Mouse (Mus musculus) frontal cortex, adult 2 months (tissue): Measurements from ENCODE around the gene Farp1. TPM values are rescaled to one million over a fixed set of nuclear protein-coding genes. Genes with fewer than 3 reads are reported as not detected.

Experiments
- DNase-seq, 2 experiments: peaks; one replicate each; pipeline ENCODE4 v3.0.0; 2022; ENCODE audit warnings: low spot score in 1 of 2; ENCODE audit errors: extremely low spot score in 1 of 2
- polyA plus RNA-seq: library from polyadenylated mRNA; depleted of rRNA; stranded (reverse); fragments of >200 nt; gene quantifications from 2 replicates; pipeline ENCODE4 v1.2.3, GENCODE M21; 2012

The Farp1 gene
- polyA plus RNA-seq, 1 experiment, result 69.9 TPM

DNA sequence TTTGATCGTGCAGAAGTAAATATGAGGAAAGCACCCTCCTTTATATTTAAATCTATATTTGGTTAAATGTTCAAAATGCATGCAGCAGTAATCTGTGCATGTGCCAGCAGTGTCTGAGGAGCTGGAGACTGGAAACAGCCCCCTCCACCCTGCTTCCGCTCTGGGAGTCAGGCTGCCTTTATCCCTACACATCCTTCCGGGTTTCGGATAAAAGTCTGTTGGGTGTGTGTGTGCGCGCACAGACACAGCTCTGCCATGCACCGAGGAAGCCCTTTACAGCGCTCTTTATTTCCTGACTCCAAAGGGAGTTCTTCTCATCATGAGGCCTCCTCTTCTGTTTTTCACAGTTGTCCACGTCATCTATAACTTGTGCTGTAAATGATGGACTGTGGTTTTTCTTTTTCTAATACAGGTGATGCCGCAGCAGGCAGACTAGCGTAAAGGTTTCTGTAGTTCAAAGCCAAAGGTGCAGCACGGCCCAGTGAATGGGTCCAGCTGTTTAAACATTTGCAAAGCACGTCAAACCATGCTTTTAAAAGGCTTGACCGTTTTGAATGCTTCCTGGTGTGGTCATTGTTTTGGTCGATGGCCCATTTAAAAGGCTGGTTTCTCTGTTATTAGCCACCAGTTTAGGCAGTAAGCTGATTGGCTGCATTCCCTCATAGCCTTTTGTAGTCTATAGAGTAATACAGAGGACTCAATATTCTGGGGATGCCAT lies 172.6 kb downstream of the Farp1 start:
- DNase-seq, result no peak

DNA sequence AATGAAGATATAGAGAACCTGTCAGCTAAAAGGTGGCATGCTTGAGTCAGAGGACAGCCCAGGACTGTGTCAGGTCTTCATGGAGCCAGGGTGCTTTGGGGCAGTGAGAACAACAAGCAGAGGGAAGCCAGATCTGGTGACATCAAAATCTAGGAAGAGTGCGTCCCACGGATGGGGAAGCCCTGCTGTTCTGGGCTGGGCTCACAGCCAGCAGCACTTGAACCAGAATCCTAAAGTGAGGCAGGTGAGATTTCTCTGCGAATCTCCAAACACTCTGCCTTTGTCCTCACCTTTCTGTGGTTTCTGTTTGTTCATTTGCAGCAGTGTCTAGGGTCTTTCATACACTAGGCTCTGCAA lies 173.1 kb downstream of the Farp1 start:
- DNase-seq, result no peak

DNA sequence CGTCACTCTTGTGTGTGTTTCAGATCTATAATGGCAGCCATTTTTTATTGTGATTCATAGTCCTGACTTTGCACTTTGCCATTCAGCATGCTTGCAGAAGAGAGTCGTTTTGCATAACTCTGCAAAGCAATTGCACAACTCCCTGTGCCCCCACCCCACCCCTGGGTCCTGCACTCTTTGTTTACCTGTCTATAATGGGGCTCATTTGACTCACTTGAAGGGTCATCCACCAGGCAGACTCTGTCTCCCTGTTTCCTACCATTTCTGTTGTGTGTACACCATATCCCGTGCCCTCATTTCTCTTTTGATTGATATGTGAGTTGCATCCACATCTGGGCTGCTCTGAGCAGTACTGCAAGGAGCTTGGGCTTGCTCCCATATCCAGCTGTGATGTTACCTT lies 175.3 kb downstream of the Farp1 start:
- DNase-seq, result no peak

DNA sequence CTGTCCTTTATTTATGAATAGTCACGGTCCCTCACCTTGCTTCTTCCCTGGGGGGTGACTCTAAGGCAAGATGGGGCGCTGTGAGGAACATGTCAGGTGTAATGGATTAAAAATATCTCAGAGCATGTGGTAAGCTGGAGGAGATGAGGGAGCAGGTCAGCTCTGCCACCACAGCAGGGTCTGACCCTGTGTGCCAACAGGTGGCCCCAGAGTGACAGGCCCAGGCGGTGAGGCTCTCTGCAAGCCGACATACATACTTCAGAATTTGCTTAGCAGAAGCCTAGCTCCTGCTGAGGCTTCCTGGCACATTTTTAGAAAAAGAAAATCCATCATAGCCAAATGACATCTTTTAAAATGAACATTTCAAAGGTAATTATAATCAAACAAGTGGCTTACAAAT lies 178.7 kb downstream of the Farp1 start:
- no peak for DNase-seq

DNA sequence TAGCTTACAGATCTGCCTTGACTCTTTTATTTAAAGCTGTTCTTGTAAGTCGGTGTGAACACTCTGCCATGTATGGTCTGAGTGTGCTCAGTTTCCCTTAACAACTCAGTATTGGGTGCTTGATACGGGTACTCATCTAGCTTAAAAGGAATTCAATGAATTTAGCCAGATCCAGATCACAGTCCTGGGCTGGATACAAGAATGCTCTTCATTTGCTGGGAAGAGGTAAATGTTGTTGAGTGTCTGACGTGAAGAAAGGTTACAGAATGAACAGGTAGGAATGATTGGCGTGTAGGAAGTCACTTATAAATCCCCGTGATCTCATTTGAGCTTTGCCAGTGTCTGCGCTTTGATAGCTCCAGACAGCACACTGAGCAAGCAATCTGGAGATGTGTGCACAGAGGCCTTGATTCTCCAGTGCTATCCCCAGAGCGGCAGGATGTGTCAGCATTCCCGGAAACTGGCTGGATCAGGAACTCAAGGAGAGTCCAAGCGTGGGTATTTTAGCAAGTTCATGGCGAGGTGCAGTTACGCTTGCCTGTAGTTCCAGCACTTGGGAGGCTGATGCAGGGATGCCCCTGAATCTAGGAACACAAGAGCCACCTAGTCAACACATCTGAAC lies 179.7 kb downstream of the Farp1 start:
- peak in 1 of 2 experiments; percentile 45 for DNase-seq

DNA sequence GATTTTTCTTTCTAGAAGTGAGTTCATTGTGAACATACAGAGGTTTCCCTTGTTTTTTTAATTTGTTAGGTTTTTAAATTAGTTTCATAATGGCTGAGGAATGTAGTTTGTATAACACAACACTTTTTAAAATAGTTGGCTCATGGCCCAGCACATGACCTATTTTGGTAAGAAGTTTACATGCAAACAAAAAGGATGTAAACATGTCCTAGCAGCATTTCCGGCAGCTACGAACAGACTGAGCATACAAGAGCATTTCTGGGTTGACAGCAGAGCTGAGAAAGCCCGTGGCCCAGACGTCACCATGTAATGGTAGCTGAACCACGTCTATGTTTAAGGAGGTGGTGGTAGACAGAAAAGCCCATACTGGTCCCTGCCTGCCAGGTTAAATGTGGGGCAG lies 180.8 kb downstream of the Farp1 start:
- no peak for DNase-seq

DNA sequence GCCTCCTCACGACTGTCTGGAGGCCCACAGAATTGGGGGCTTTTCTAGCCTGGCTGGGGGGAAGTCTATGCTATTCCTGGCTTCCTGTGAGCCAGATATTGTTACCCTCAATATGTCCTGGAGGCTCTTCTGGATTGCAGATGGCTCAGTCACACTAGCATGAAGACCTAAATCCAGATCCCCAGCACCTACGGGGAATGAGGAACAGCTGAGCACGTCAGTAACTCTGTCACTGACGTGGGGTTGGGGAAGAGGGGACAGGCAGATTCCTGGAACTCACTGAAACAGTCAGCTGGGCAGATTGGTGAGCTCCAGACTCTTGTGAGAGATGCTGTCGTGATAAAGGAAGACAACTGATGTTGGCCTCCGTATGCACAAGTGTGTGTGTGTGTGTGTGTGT lies 181.7 kb downstream of the Farp1 start:
- no peak for DNase-seq

DNA sequence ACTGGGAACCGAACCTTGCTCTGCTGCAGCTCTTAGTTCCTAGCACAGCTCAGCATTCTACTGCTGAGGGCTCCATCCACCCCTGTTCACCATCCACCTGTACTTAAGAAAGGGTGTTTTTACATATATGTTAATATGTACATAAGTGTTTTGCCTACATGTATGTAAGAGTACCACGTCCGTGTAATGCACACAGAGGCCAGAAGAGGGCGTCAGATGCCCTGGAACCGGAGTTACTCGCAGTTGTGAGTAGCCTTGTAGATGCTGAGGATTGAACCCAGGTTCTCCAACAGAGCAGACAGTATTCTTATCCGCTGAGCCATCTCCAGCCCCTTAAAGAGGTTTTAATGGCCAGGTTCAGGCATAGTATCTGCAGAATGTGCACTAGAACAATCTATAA lies 183.6 kb downstream of the Farp1 start:
- no peak for DNase-seq

DNA sequence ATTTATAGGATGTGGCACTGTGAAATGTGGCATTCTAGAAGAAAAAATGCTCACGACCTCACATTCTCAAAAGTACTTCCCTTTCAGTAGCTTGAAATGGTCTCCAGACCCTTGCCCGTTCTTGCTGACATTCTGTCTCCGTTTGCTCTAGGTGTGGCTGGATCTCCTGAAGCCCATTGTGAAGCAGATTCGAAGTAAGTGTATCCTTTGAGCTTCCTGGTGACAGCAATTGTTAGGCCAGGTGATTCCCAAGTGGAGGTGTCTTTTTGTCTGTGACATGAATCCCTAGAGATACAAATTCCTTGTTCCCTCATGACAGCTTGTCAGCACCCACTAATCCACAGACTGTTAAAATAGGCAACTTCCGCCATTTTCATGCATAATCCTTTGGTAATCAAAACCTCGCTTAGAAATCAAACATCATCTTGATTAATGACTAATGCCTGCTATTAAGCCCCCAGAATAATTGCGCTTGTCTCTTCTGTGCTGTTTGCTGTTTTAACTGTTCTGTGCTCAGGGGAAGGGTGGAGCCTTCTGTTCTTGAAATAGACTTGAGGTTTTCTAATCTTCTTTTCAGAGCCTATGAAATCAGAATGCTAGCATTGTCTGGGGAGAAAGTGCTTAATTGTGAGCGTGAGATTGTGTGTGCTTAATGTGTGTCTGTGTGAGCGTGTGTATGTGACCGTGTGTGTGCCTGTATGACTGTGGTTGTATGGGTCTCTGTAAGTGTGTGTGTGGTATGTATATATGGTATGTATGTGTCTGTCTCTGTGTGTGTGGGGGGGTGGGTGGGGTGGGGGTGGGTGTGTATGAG lies 184.4 kb downstream of the Farp1 start:
- DNase-seq, result no peak

DNA sequence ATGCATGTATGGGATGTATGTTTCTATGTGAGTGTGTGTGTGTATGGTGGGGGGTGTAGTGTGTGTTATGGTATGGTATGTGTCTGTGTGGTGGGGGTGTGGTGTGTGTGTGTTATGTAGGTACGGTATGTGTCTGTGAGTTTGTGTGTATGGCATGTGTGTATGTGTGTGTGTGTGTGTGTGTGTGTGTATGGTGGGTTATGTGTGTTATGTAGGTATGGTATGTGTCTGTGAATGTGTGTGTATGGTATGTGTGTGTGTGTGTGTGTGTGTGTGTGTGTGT lies 185.0 kb downstream of the Farp1 start:
- DNase-seq, result no peak

DNA sequence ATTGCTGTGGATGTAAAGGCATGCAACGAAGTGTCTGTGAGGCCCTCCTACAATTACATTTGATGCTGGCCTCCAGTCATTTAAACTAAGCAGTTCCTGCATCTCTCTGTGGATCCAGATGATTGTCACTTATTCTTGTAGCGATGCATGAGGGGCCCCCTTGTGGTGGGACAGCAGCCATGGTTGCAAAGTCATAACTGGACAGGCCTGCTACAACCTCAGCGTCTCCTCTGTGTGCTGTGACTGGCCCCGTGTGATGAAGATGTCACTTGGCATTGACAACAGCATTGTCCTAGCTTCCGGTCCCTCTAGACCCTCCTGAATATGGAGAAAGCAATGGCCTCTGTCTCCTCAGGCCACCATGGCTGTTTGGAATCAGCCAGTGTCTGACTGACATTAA lies 185.7 kb downstream of the Farp1 start:
- DNase-seq, result peak in 1 of 2 experiments; percentile 62

DNA sequence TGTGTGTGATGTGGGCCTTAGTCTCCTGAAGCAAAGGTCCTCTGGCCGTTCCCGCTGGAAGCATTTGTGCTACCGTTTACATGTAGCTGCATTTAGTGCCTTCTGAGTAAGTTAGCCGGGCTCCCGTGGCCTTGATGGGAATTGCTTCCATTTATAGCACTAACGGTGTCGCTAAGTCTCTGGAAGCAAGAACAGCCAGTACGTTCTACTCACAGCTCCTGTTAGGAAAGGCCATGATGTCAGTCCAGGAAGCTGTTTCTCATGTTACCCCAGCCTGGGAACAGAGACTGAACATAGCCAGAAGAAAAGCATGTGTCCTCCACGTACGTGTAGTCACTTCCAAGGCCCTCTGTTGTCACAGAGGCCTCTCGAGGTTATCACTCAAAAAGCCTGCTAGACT lies 190.8 kb downstream of the Farp1 start:
- DNase-seq, result no peak

DNA sequence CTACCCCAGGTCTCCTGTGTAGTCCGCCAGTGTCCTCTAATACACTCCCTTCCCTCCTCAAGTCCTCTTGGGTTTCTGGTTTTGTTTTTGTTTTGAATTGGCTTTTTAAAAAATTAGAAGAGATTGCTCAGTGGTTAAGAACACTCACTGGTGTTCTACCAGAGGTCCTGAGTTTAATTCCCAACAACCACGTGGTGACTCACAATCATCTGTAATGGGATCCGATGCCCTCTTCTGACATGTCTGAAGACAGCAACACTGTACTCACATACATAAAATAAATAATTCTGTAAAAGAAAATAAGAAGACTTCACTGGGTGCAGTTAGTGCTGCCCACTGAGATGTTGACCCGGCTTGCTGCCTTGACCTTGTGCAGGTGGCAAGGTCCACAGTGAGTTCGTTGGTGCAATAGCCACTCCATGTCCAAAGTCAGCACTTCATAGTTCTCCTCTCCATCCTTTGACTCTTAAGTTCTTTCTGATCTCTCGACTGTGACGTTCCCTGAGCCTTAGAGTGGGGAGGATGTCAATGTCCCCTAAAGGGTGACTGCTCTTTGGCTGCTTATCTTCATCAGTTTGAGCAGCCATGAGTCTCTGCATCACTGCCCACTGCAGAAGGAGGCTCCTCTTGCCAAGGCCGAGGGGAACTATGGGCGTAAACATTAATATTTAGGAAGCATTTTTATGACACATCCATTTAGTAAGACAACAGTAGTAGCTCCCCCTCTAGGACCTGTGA lies 194.2 kb downstream of the Farp1 start:
- no peak for DNase-seq

DNA sequence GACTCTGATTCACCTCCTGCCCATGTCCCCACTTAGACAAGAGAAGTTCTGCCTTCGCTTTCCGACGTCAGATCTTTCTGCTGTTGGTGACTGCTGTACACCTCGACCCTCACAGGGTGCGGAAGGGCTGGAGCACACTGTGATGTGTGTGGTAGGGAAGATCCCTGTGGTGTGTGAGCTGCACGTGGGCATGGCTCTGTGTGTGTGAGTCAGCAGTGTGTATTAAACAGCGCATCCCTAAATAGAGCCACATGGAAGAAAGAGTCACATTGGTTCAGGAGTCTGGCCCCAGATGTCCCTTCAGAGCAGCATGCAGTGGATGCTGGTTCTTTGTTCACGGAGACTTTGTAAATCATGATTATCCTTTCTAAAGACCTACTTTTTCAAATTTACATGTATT lies 196.2 kb downstream of the Farp1 start:
- peak in 1 of 2 experiments; percentile 38 for DNase-seq

DNA sequence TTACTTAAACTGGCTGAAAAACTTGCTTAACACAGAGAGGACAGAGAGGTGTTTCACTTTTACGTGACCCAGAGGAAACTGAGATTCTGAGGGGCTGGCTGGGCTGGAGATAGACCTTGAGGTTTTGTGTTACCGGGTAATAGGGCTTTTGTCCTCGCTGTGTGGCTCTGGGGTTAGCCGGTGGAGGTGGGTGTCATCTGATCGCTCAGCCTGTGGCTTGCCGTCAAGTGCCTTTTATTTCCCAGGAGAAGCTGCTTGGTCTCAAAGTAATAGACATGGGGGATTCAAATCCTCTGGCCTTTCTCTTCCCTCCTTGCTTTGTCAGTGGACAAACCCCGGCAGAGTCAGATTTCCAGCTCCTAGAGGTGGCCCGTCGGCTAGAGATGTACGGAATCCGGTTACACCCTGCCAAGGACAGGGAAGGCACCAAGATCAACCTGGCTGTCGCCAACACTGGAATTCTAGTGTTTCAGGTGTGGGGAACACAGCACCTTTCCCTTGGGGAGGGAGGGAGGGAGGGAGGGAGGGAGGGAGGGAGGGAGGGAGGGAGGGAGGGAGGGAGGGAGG lies 199.8 kb downstream of the Farp1 start:
- DNase-seq, result no peak

DNA sequence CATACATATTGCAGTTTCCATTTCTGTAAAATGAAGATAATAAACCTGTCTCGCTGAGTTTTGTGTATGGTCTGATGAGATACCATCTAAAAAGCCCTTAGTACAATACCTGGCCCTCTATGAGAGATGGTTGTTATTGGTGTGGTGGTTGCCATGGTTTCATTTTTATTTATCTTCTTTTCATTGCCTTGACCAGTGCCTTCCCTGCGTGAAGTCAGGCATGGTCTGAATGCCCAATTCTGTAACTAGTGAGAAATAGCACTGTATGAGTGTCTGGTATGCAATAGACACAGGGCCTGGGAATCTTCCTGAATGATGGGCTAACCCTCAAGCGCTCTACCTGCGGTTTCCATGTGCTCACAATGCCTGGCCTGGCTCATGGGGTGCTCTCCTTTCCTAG lies 201.7 kb downstream of the Farp1 start:
- no peak for DNase-seq

DNA sequence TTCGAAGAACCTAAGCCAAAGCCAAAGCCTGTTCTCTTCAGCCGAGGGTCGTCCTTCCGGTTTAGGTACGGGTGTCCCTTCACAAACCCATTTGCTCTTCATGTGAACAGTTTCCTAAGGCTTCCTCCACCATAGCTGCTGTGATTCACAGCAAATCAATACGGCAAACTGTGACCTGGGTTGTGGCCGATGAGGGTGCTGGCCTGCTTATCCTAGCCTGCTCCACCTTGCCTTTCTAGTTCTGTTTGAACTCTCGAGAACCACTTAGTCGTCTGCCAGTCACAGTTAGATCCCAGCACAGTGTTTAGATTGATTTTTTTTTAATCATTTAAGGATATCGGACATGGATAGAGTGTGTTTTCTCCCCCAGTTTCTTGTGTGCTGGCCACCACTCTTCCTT lies 203.7 kb downstream of the Farp1 start:
- DNase-seq, result no peak

DNA sequence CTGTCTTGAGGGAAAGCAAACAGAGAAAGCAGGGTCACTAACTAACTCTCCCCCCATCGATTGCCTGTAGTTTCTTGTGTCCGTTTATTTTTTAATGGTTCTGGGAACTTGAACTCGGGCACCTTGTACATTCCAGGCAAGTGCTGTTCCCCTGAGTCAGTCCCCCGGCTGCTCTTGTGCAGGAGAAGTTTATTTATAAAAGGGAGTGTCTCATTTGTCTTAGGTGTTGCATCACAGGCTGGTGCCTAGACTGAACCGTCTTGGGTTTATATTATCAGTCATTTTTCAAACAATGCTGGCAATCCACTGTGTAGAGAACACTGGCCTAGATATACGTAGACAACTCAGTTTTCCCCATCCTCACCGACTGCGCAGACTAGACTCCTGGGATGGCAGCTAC lies 204.4 kb downstream of the Farp1 start:
- no peak for DNase-seq

DNA sequence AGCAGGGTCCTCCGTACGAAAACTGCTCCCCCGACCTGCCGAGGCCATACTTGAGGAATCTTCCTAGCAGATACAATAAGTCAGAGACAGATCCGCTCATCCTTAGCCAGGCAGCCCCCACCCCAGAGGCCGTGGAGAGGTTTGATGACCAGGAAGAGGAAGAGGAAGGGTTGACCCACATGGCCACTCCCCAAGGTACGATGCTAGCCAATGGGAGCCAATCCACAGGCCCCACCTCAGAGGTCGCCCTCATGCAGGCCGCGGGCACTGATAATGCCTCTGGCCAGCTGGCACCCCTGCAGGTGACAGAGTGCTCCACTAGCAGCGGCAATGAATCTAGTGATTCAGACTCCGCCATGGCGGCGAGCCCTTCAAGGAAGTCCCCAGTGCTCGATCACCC lies 209.1 kb downstream of the Farp1 start:
- DNase-seq, result no peak

DNA sequence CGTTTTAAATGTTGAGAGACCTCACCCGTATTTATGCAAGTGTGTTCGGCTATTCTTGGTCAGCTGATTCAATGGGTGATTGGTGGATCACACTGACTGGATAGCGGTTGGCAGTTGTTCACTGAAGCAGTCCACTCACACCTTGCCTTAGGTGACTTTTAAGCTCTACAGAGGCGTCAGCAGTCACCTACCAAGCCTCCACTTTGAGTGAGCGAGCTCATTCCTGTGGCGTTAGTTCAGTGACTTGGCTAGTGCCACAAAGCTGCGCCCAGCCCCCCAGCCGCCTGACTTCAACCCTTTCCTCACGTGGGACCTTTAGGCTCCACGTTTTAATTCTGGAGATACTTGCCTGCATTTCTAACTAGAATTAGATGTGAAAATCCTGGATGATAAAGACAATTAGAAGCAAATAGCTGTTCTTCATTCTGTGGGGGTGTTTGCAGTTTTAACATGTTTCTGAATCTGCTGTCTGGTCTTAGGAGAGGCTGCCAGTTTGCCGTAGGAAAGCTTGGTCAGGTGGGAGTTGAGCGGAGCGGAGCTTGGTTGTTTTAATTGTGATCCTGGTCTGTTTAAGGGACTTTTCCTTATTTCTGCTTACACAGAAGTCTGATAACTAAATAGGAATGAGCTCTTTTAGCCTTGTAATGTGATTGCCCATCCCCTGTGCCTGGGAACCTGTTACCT lies 211.2 kb downstream of the Farp1 start:
- DNase-seq, result peak in 1 of 2 experiments; percentile 41
